Mouse (Mus musculus) lung, postnatal 0 days (tissue): ENCODE data around the gene Fance. TPM values are rescaled to one million over a fixed set of nuclear protein-coding genes. Genes with fewer than 3 reads are reported as not detected.
A peak's percentile ranks its signal among the peaks of the same experiment; 100 is the strongest.

Source experiments
- ATAC-seq: fragments of 200-750 bp; cut with Nextera tagmentation; 2 replicates; pipeline ENCODE4 v1.8.0; 2017; ENCODE audit warnings: moderate library complexity
- DNase-seq: peaks from one replicate; pipeline ENCODE4 v3.0.0-alpha.2; 2016; ENCODE audit warnings: low spot score
- H3K27ac ChIP-seq: fragments of 300-500 bp; sonication (generic); 2 replicates; pipeline ENCODE4 v1.5.1; 2014; ENCODE audit warnings: antibody characterized with exemption, mild to moderate bottlenecking, low read length, mixed read lengths
- H3K27me3 ChIP-seq: fragments of 300-500 bp; sonication (generic); replicated peaks from 2 replicates; pipeline ENCODE4 v1.6.1; 2014; ENCODE audit warnings: low read length, mixed read lengths; ENCODE audit not compliant: insufficient read depth
- H3K36me3 ChIP-seq: fragments of 300-500 bp; sonication (generic); 2 replicates; pipeline ENCODE4 v1.6.1; 2014; ENCODE audit warnings: low read length, mixed read lengths; ENCODE audit not compliant: insufficient read depth
- H3K4me1 ChIP-seq: fragments of 300-500 bp; sonication (generic); 2 replicates; pipeline ENCODE4 v1.6.1; 2014; ENCODE audit warnings: antibody characterized with exemption, low read depth, low read length, mixed read lengths; ENCODE audit not compliant: insufficient read depth
- H3K4me2 ChIP-seq: fragments of 300-500 bp; sonication (generic); replicated peaks from 2 replicates; pipeline ENCODE4 v1.6.1; 2014; ENCODE audit warnings: low read depth, mild to moderate bottlenecking, low read length, moderate library complexity, mixed read lengths
- H3K4me3 ChIP-seq: fragments of 300-500 bp; sonication (generic); 2 replicates; pipeline ENCODE4 v1.5.1; 2014; ENCODE audit warnings: low read depth, low read length
- H3K9ac ChIP-seq: fragments of 300-500 bp; sonication (generic); replicated peaks from 2 replicates; pipeline ENCODE4 v1.6.1; 2014; ENCODE audit warnings: low read depth, mild to moderate bottlenecking
- H3K9me3 ChIP-seq: fragments of 300-500 bp; sonication (generic); 2 replicates; pipeline ENCODE4 v1.6.1; 2016; ENCODE audit warnings: low read length, mixed read lengths
- CTCF ChIP-seq: IDR thresholded peaks from 2 replicates; pipeline ENCODE4 v1.5.1; 2016; ENCODE audit warnings: antibody characterized with exemption, mild to moderate bottlenecking
- EP300 ChIP-seq: IDR thresholded peaks from 2 replicates; pipeline ENCODE4 v1.6.1; 2016; ENCODE audit warnings: antibody characterized with exemption, mild to moderate bottlenecking, control low read depth
- whole genome bisulfite sequencing: fragments of 180-500 bp; shearing (Covaris S2); extraction: QIAGEN DNeasy Blood & Tissue Kit; methylation state at CpG from one replicate; pipeline ENCODE4 v1.1.7; 2014; 5-methylcytosine and 5-hydroxymethylcytosine counted together
- polyA plus RNA-seq: library from polyadenylated mRNA; unstranded; fragments of >200 nt; fragmentation: Nextera tagmentation; extraction: Ambion mirVana; gene quantifications from 2 replicates; pipeline ENCODE4 v1.2.1, GENCODE M21; 2015

The Fance gene
- polyA plus RNA-seq, 1 experiment from 2014 or later = 24.3 TPM

- peak; percentile 39 for DNase-seq
- H3K4me1 ChIP-seq = peaks cover 6% of the 10 kb centered on the region; the same call in 1 of the 2 replicates
- H3K4me2 ChIP-seq = no peak overlapping the region
- no peak for ATAC-seq
- H3K9ac ChIP-seq = no peak overlapping the region
- H3K36me3 ChIP-seq = no peaks in the 10 kb centered on the region
- no peak for TF ChIP-seq EP300
- TF ChIP-seq CTCF = peak; percentile 72
- H3K27ac ChIP-seq = no peak overlapping the region
- no peaks in the 10 kb centered on the region for H3K27me3 ChIP-seq
- no peaks in the 10 kb centered on the region for H3K9me3 ChIP-seq
- no peak overlapping the region for H3K4me3 ChIP-seq
- WGBS = 73% methylated on average over 3 of the region's 3 CpGs
These were observed 38.6 kb upstream of the Fance start for GRCm38 (mm10) chr17:28274739-28275138.

GRCm38 (mm10) chr17:28277226-28277625 lies 36.1 kb upstream of the Fance start:
- 65% methylated on average over 14 of the region's 14 CpGs for WGBS
- no peak for TF ChIP-seq CTCF
- no peak for TF ChIP-seq EP300
- ATAC-seq = no peak
- H3K9me3 ChIP-seq = no peaks in the 10 kb centered on the region
- no peak for DNase-seq
- no peaks in the 10 kb centered on the region for H3K27me3 ChIP-seq
- no peak overlapping the region for H3K27ac ChIP-seq
- H3K4me2 ChIP-seq = no peak overlapping the region
- H3K4me1 ChIP-seq = peaks cover 18% of the 10 kb centered on the region; the same call in 1 of the 2 replicates
- no peak overlapping the region for H3K4me3 ChIP-seq
- no peak overlapping the region for H3K9ac ChIP-seq
- H3K36me3 ChIP-seq = no peaks in the 10 kb centered on the region

GRCm38 (mm10) chr17:28277721-28278120 lies 35.6 kb upstream of the Fance start:
- 34% methylated on average over 10 of the region's 10 CpGs for WGBS
- H3K9ac ChIP-seq = no peak overlapping the region
- H3K4me1 ChIP-seq = peaks cover 18% of the 10 kb centered on the region; the same call in 1 of the 2 replicates
- H3K36me3 ChIP-seq = no peaks in the 10 kb centered on the region
- peak; percentile 36 for DNase-seq
- H3K4me2 ChIP-seq = no peak overlapping the region
- TF ChIP-seq CTCF = no peak
- TF ChIP-seq EP300 = no peak
- H3K27ac ChIP-seq = no peak overlapping the region
- H3K9me3 ChIP-seq = no peaks in the 10 kb centered on the region
- ATAC-seq = no peak
- no peaks in the 10 kb centered on the region for H3K27me3 ChIP-seq
- H3K4me3 ChIP-seq = no peak overlapping the region

DNA sequence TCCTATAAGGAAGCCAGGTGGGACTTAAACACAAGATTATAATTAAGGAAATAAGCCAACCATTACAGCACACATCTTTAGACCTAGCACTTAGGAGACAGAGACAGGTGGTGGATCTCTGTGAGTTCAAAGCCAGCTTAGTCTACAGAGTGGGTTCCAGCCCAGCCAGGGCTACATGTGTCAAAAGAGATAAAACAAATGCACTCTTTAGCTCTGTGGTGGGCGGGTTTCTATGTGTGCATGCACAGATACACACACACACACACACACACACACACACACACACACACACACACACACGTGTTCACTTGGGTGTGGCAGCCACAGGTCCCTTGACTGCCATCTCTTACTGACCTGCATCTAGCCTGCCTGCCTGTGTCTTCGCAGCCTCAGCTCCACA lies 35.2 kb upstream of the Fance start:
- no peak for ATAC-seq
- Histone ChIP-seq H3K9me3 (no peaks in the 10 kb centered on the region), H3K4me1 (peaks cover 18% of the 10 kb centered on the region; the same call in 1 of the 2 replicates), H3K36me3 (no peaks in the 10 kb centered on the region), H3K9ac (no peak overlapping the region), H3K4me2 (no peak overlapping the region), H3K27me3 (no peaks in the 10 kb centered on the region), H3K27ac (no peak overlapping the region), H3K4me3 (no peak overlapping the region)
- DNase-seq = no peak
- TF ChIP-seq EP300 = no peak
- TF ChIP-seq CTCF = no peak
- 87% methylated on average over 3 of the region's 3 CpGs for WGBS

- no peak overlapping the region for H3K4me3 ChIP-seq
- no peak for ATAC-seq
- H3K27me3 ChIP-seq = no peaks in the 10 kb centered on the region
- H3K4me1 ChIP-seq = peaks cover 18% of the 10 kb centered on the region; the same call in 1 of the 2 replicates
- TF ChIP-seq EP300 = no peak
- no peak for TF ChIP-seq CTCF
- no peak overlapping the region for H3K4me2 ChIP-seq
- H3K27ac ChIP-seq = no peak overlapping the region
- 41% methylated on average over 4 of the region's 4 CpGs for WGBS
- no peak for DNase-seq
- H3K36me3 ChIP-seq = no peaks in the 10 kb centered on the region
- no peak overlapping the region for H3K9ac ChIP-seq
- H3K9me3 ChIP-seq = no peaks in the 10 kb centered on the region
These were observed 34.1 kb upstream of the Fance start for GRCm38 (mm10) chr17:28279236-28279635.

GRCm38 (mm10) chr17:28279780-28280422 lies 33.4 kb upstream of the Fance start:
- Histone ChIP-seq H3K4me2 (no peak overlapping the region), H3K36me3 (no peaks in the 10 kb centered on the region), H3K27me3 (no peaks in the 10 kb centered on the region), H3K4me3 (no peak overlapping the region), H3K9ac (no peak overlapping the region), H3K9me3 (no peaks in the 10 kb centered on the region), H3K4me1 (peaks cover 18% of the 10 kb centered on the region; the same call in 1 of the 2 replicates), H3K27ac (no peak overlapping the region)
- no peak for TF ChIP-seq EP300
- peak; percentile 15; the same call in 1 of the 2 replicates for TF ChIP-seq CTCF
- DNase-seq (peak; percentile 82), ATAC-seq (peak; percentile 88)
- WGBS = 50% methylated on average over 15 of the region's 15 CpGs
